Mouse (Mus musculus) lung, postnatal 0 days (tissue): ENCODE measurements around the gene Gm29776.

Experiments used
- CTCF ChIP-seq: IDR thresholded peaks from 2 replicates; pipeline ENCODE4 v1.5.1; 2016; ENCODE audit warnings: antibody characterized with exemption, mild to moderate bottlenecking
- EP300 ChIP-seq: IDR thresholded peaks from 2 replicates; pipeline ENCODE4 v1.6.1; 2016; ENCODE audit warnings: antibody characterized with exemption, mild to moderate bottlenecking, control low read depth

GRCm38 (mm10) chr14:54730305-54730704 is 31.7 kb upstream of the Gm29776 start:
- no peak for TF ChIP-seq CTCF
- TF ChIP-seq EP300: no peak
